Mouse (Mus musculus) embryo, embryonic 11.5 days (tissue): Measurements from ENCODE around the gene Hivep1.

Source experiments
- DNase-seq: peaks from one replicate; pipeline ENCODE4 v3.0.0-alpha.2; 2012; ENCODE audit warnings: low read depth, low spot score

Hivep1 gene

GRCm38 (mm10) chr13:42222401-42222800 lies 170.6 kb downstream of the Hivep1 start:
- DNase-seq = no peak

- no peak for DNase-seq
Observed at GRCm38 (mm10) chr13:42228849-42229248, 177.0 kb downstream of the Hivep1 start.

GRCm38 (mm10) chr13:42233741-42234419 lies 182.1 kb downstream of the Hivep1 start:
- DNase-seq = no peak

GRCm38 (mm10) chr13:42238520-42238919 lies 186.7 kb downstream of the Hivep1 start:
- DNase-seq = no peak

- DNase-seq = no peak
Observed at GRCm38 (mm10) chr13:42242131-42242530, 190.3 kb downstream of the Hivep1 start.
